9 mouse cellular contexts compared by ENCODE assay signal in genomic region chr8:80056331-80057070, GRCm38 (mm10). TPM values are rescaled to one million over a fixed set of nuclear protein-coding genes. Genes with fewer than 3 reads are reported as not detected.
DNase-seq lines count a peak whose midpoint lies in the region; ATAC-seq and TF ChIP-seq lines count a peak whose summit lies in the region.
"Had no signal": no experiment of that assay in that cellular context is flagged by ENCODE, and none has a peak within 500 bp of the region (broad histone marks: within the 10 kb centered on the region; RNA-seq: fewer than 3 reads in every experiment).

No protein-coding gene starts in this region.

- no peaks in the 10 kb centered on the region for H3K27me3 ChIP-seq in lung, embryonic 15.5 days
- peaks cover 66% of the 10 kb centered on the region for H3K27me3 ChIP-seq in forebrain, embryonic 13.5 days
- H3K27me3 ChIP-seq in limb, embryonic 13.5 days: peaks cover 34% of the 10 kb centered on the region
- 0 out of 2 replicates have a peak, but pooled peaks cover 3% of the 10 kb centered on the region for H3K27me3 ChIP-seq in stomach, embryonic 14.5 days (ENCODE audit: control insufficient read depth, insufficient read depth, low read length)
- H3K27me3 ChIP-seq in cerebellum, adult 2 months (ENCODE audit: control insufficient read depth, insufficient read depth, low read length): no peaks in the 10 kb centered on the region; the same call in 1 of the 2 replicates

- no peaks in the 10 kb centered on the region for H3K36me3 ChIP-seq in lung, embryonic 15.5 days
- H3K36me3 ChIP-seq in forebrain, embryonic 13.5 days (ENCODE audit: poor library complexity, severe bottlenecking): no peaks in the 10 kb centered on the region
- no peaks in the 10 kb centered on the region for H3K36me3 ChIP-seq in limb, embryonic 13.5 days
- H3K36me3 ChIP-seq in stomach, embryonic 14.5 days (ENCODE audit: control insufficient read depth, insufficient read depth, low read length): no peaks in the 10 kb centered on the region

- TF ChIP-seq POLR2A in lung, adult 2 months (IDR thresholded peaks at IDR 0.05; ENCODE audit: borderline replicate concordance, extremely low read depth, low read depth, low read length): no peak
- no peak for TF ChIP-seq POLR2A in cerebellum, adult 2 months (IDR thresholded peaks at IDR 0.05; ENCODE audit: borderline replicate concordance, insufficient read depth, low read length)

- 8% methylated on average over 13 of the region's 13 CpGs for WGBS in lung, embryonic 15.5 days
- 10% methylated on average over 13 of the region's 13 CpGs for WGBS in lung, adult 2 months
- 5% methylated on average over 13 of the region's 13 CpGs for WGBS in forebrain, embryonic 13.5 days
- 10% methylated on average over 13 of the region's 13 CpGs for WGBS in limb, embryonic 13.5 days
- WGBS in stomach, embryonic 14.5 days: 9% methylated on average over 13 of the region's 13 CpGs
- WGBS in cerebellum, adult 2 months: 8% methylated on average over 13 of the region's 13 CpGs

- ATAC-seq in lung, embryonic 15.5 days (ENCODE audit: borderline replicate concordance, extremely low read depth, low FRiP score, low TSS enrichment): no peak
- ATAC-seq in forebrain, embryonic 13.5 days: no peak
- no peak for ATAC-seq in limb, embryonic 13.5 days (ENCODE audit: low FRiP score, low read depth)
- ATAC-seq in stomach, embryonic 14.5 days (ENCODE audit: insufficient number of reproducible peaks, insufficient read depth, low FRiP score, low read depth): no peak

- peak overlapping the region; percentile 54 for H3K4me3 ChIP-seq in lung, embryonic 15.5 days
- H3K4me3 ChIP-seq in lung, adult 2 months (replicated peaks; ENCODE audit: extremely low read depth, low read depth, low read length): no peak overlapping the region
- peak overlapping the region; percentile 55 for H3K4me3 ChIP-seq in forebrain, embryonic 13.5 days
- H3K4me3 ChIP-seq in limb, embryonic 13.5 days: peak overlapping the region; percentile 61
- peak overlapping the region; percentile 54 for H3K4me3 ChIP-seq in stomach, embryonic 14.5 days (ENCODE audit: low read depth, low read length)
- no peak overlapping the region for H3K4me3 ChIP-seq in cerebellum, adult 2 months (replicated peaks; ENCODE audit: insufficient read depth, low read depth, low read length)

- peak overlapping the region; percentile 91 for H3K4me2 ChIP-seq in lung, embryonic 15.5 days
- peak overlapping the region; percentile 98 for H3K4me2 ChIP-seq in forebrain, embryonic 13.5 days
- H3K4me2 ChIP-seq in limb, embryonic 13.5 days (replicated peaks): peak overlapping the region; percentile 92
- peak overlapping the region; percentile 82 for H3K4me2 ChIP-seq in stomach, embryonic 14.5 days (replicated peaks; ENCODE audit: low read depth, low read length)

- TF ChIP-seq CTCF in lung, adult 2 months (IDR thresholded peaks at IDR 0.05; ENCODE audit: insufficient read depth, low read length): no peak
- TF ChIP-seq CTCF in cerebellum, adult 2 months (IDR thresholded peaks at IDR 0.05; ENCODE audit: borderline replicate concordance, insufficient read depth, low read depth, low read length): no peak

- H3K9me3 ChIP-seq in lung, embryonic 15.5 days: no peaks in the 10 kb centered on the region
- H3K9me3 ChIP-seq in forebrain, embryonic 13.5 days (replicated peaks): no peaks in the 10 kb centered on the region
- no peaks in the 10 kb centered on the region for H3K9me3 ChIP-seq in limb, embryonic 13.5 days
- H3K9me3 ChIP-seq in stomach, embryonic 14.5 days (ENCODE audit: control insufficient read depth, low read depth, low read length): no peaks in the 10 kb centered on the region

- no peak for DNase-seq in lung, adult 2 months
- no peak for DNase-seq in layer of hippocampus, adult 9-11 months
- no peak for DNase-seq in cerebellum, postnatal 36 days
- no peak for DNase-seq in cerebellum, adult 2 months
- DNase-seq: lung, postnatal 14 days had no signal

- H3K27ac ChIP-seq in lung, embryonic 15.5 days: no peak overlapping the region; the same call in 1 of the 2 replicates
- no peak overlapping the region for H3K27ac ChIP-seq in forebrain, embryonic 13.5 days
- H3K27ac ChIP-seq in limb, embryonic 13.5 days: no peak overlapping the region
- no peak overlapping the region for H3K27ac ChIP-seq in stomach, embryonic 14.5 days (ENCODE audit: low read length)
- no peak overlapping the region for H3K27ac ChIP-seq in cerebellum, adult 2 months (ENCODE audit: insufficient read depth, low read length)

- H3K4me1 ChIP-seq in lung, embryonic 15.5 days: peaks cover 21% of the 10 kb centered on the region
- peaks cover 6% of the 10 kb centered on the region; the same call in 1 of the 2 replicates for H3K4me1 ChIP-seq in lung, adult 2 months (ENCODE audit: control insufficient read depth, insufficient read depth, low read length)
- H3K4me1 ChIP-seq in forebrain, embryonic 13.5 days: peaks cover 38% of the 10 kb centered on the region
- H3K4me1 ChIP-seq in limb, embryonic 13.5 days: peaks cover 34% of the 10 kb centered on the region
- peaks cover 13% of the 10 kb centered on the region; the same call in 1 of the 2 replicates for H3K4me1 ChIP-seq in stomach, embryonic 14.5 days (ENCODE audit: control insufficient read depth, insufficient read depth, low read length)
- H3K4me1 ChIP-seq in cerebellum, adult 2 months (ENCODE audit: control insufficient read depth, insufficient read depth, low read length): no peaks in the 10 kb centered on the region

- H3K9ac ChIP-seq in lung, embryonic 15.5 days: peak overlapping the region; percentile 56
- H3K9ac ChIP-seq in forebrain, embryonic 13.5 days: 0 out of 2 replicates have a peak overlapping the region, but pooled peaks have one; percentile 65
- H3K9ac ChIP-seq in limb, embryonic 13.5 days: peak overlapping the region; percentile 73
- peak overlapping the region; percentile 46 for H3K9ac ChIP-seq in stomach, embryonic 14.5 days (replicated peaks; ENCODE audit: low read depth, low read length)

RNA-seq across cellular contexts. Expression of gene Hhip, which starts 1.3 kb away (rescaled TPM):
- 59.5 and 60.5 TPM in 2 replicates for polyA plus RNA-seq in lung, embryonic 15.5 days (2015; fragmentation: Nextera tagmentation; extraction: Ambion mirVana)
- polyA plus RNA-seq in lung, adult 2 months (2012; rRNA removed): 7.8 and 8.0 TPM in 2 replicates
- 1.2 and 2.0 TPM in 2 replicates for polyA plus RNA-seq in forebrain, embryonic 13.5 days (2015; fragmentation: Nextera tagmentation; extraction: Ambion mirVana)
- polyA plus RNA-seq in limb, embryonic 13.5 days (2015; fragmentation: Nextera tagmentation; extraction: Ambion mirVana): 14.0 and 15.9 TPM in 2 replicates
- polyA plus RNA-seq in stomach, embryonic 14.5 days (2014; fragmentation: Nextera tagmentation; extraction: Ambion mirVana): 24.6 and 26.7 TPM in 2 replicates
- 4.5 and 4.6 TPM in 2 replicates for polyA plus RNA-seq in cerebellum, adult 2 months (2012; rRNA removed)

Comparison
In these comparisons a context has a peak if more than half of its experiments do, and no peak if none do; other contexts are left out.
1. H3K4me3 ChIP-seq: peak in lung, embryonic 15.5 days (single experiment), forebrain, embryonic 13.5 days (single experiment), limb, embryonic 13.5 days (single experiment) and stomach, embryonic 14.5 days (single experiment); none in lung, adult 2 months (single experiment) and cerebellum, adult 2 months (single experiment).
2. Peak in every context shown above with its lines, with median percentiles within 50 percentile points of each other: H3K4me2 ChIP-seq and H3K9ac ChIP-seq.